Mouse (Mus musculus) C2C12 (cell line): ENCODE measurements around the gene Rnf17.

Experiments used
- CEBPB ChIP-seq: IDR thresholded peaks from one replicate; pipeline ENCODE4 v1.6.1; 2011; ENCODE audit warnings: low read depth, mild to moderate bottlenecking, control low read depth, moderate library complexity
- CTCF ChIP-seq: IDR thresholded peaks from one replicate; pipeline ENCODE4 v1.5.1; 2011; ENCODE audit not compliant: control insufficient read depth, insufficient read depth, insufficient read length
- MAX ChIP-seq: IDR thresholded peaks from one replicate; pipeline ENCODE4 v1.6.1; 2011; ENCODE audit warnings: mild to moderate bottlenecking, control low read depth
- MYOD1 ChIP-seq: IDR thresholded peaks from one replicate; pipeline ENCODE4 v1.6.1; 2011; ENCODE audit warnings: low read depth; ENCODE audit not compliant: control insufficient read depth, insufficient read length
- MYOG ChIP-seq: IDR thresholded peaks from one replicate; pipeline ENCODE4 v1.6.1; 2011; ENCODE audit not compliant: control insufficient read depth, insufficient read length; ENCODE audit errors: extremely low read depth
- USF1 ChIP-seq: IDR thresholded peaks from one replicate; pipeline ENCODE4 v1.6.1; 2011; ENCODE audit warnings: low read depth, mild to moderate bottlenecking, control low read depth, moderate library complexity

DNA sequence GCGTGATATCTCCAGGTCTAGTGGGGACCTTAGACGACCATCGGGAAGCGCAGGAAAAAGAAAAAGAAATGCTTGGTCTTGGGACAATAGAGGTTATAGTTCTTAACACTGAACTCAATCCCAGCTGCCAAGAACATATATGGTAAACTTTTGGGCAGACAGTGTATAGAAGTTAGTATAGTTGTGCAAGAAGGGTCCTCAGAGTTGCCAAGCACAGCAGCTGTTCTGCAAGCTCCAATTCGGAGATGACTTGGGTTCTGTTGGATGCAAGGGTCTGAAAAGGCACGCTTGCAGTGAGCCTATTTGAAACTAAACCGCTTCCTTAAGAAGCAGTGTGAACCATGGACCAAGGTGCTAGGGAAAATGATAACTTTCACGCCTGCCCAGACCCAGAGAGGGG lies 37.1 kb upstream of the Rnf17 start:
- TF ChIP-seq CTCF (no peak), MYOG (no peak), MYOD1 (no peak), CEBPB (no peak), USF1 (no peak), MAX (no peak)
